Mouse (Mus musculus) heart, adult 2 months (tissue): ENCODE data around the gene Nampt. TPM values are rescaled to one million over a fixed set of nuclear protein-coding genes. Genes with fewer than 3 reads are reported as not detected.

Experiments used
- DNase-seq, 2 experiments: peaks; one replicate each; pipeline ENCODE4 v3.0.0; 2021
- H3K27ac ChIP-seq: fragments of 200-600 bp; 2 replicates; pipeline ENCODE4 v1.8.1; 2022
- H3K27me3 ChIP-seq: fragments of 200-500 bp; 2 replicates; pipeline ENCODE4 v1.6.1; 2012; ENCODE audit warnings: mild to moderate bottlenecking, low read length, inconsistent platforms, mixed read lengths; ENCODE audit not compliant: control insufficient read depth, insufficient read depth
- H3K36me3 ChIP-seq: fragments of 200-500 bp; 2 replicates; pipeline ENCODE4 v1.6.1; 2012; ENCODE audit warnings: low read length, inconsistent platforms; ENCODE audit not compliant: control insufficient read depth, insufficient read depth
- H3K4me1 ChIP-seq: fragments of 200-500 bp; 2 replicates; pipeline ENCODE4 v1.6.1; 2011; ENCODE audit warnings: low read length; ENCODE audit not compliant: control insufficient read depth, insufficient read depth
- H3K4me3 ChIP-seq: fragments of 200-600 bp; 2 replicates; pipeline ENCODE4 v1.8.1; 2022
- H3K79me2 ChIP-seq: fragments of 200-500 bp; replicated peaks from 2 replicates; pipeline ENCODE4 v1.6.1; 2012; ENCODE audit warnings: mild to moderate bottlenecking, inconsistent platforms, low read length, moderate library complexity, mixed read lengths; ENCODE audit not compliant: control insufficient read depth, insufficient read depth
- H3K9ac ChIP-seq: fragments of 200-500 bp; 2 replicates; pipeline ENCODE4 v1.6.1; 2012; ENCODE audit warnings: low read depth, mild to moderate bottlenecking, control low read depth, inconsistent platforms, low read length, mixed read lengths
- CTCF ChIP-seq: fragments of 200-600 bp; IDR thresholded peaks from 2 replicates; pipeline ENCODE4 v1.8.1; 2022; ENCODE audit warnings: antibody characterized with exemption, mild to moderate bottlenecking, moderate library complexity
- EP300 ChIP-seq: fragments of 200-500 bp; IDR thresholded peaks from 2 replicates; pipeline ENCODE4 v1.6.1; 2011; ENCODE audit warnings: low read depth, low read length, control low read depth; ENCODE audit not compliant: insufficient read depth
- POLR2A ChIP-seq: fragments of 200-500 bp; IDR thresholded peaks from 2 replicates; pipeline ENCODE4 v1.6.1; 2011; ENCODE audit warnings: mild to moderate bottlenecking, low read depth, low read length, control low read depth; ENCODE audit not compliant: insufficient read depth
- WGBS: fragments of 180-500 bp; shearing (Covaris S2); methylation state at CpG from one replicate; pipeline ENCODE4 v1.1.7; 2018; 5-methylcytosine and 5-hydroxymethylcytosine counted together
- intact Hi-C: fragments of 180-260 bp; cut with DNase I; formaldehyde crosslinking; loops from one replicate; pipeline ENCODE4 v1.15.1; 2025
- long read RNA-seq: library from polyadenylated mRNA; stranded (forward); transcript quantifications from one replicate; pipeline ENCODE4 v2.0.0, GENCODE M21; 2021
- polyA plus RNA-seq: library from polyadenylated mRNA; depleted of rRNA; stranded (reverse); fragments of >200 nt; gene quantifications from 2 replicates; pipeline ENCODE4 v1.2.3, GENCODE M21; 2012; rRNA removed
- total RNA-seq, 2 experiments: library from RNA; stranded (reverse); gene quantifications; 2 replicates each; pipeline ENCODE4 v1.2.3; 2021

Nampt gene
- total RNA-seq (100 to 1,000 TPM; 115 to 153 TPM), polyA plus RNA-seq (37.2 and 79.2 TPM in 2 replicates)
- long read RNA-seq, full-length matches to known transcripts = 63 of 78 reads
- long read RNA-seq, partial matches to known transcripts = 11 of 78 reads
- long read RNA-seq, other reads (novel, unspliced or antisense) = 4 of 78 reads

DNA sequence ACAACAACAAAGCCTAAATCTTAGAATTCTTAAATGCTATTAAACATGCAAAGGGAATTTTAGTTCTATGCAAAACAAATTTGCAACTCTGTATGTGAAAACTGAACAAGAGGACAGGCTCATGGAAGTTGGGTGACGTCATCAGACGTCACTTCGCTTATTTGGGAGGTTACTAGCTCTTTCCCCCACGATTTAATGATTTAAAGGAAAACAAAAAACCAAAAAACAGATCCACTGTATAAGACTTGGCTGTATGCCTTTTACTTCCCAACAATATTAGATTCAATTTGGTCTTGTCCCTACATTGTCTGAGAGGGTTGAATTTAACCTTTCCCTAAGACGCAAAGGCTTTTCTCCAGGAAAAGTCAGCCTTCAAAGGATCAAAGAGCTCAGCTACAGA, at the start of gene Nampt:
TSS of gene Nampt (plus strand) at position 130 of the 400 bp plus-strand sequence.
- Histone ChIP-seq H3K4me1 (peaks cover 4% of the 10 kb centered on the region), H3K79me2 (no peaks in the 10 kb centered on the region), H3K27me3 (no peaks in the 10 kb centered on the region), H3K36me3 (peaks cover 14% of the 10 kb centered on the region), H3K4me3 (peak within 1 kb of the TSS; percentile 99), H3K27ac (peak within 1 kb of the TSS; percentile 98), H3K9ac (peak within 1 kb of the TSS; percentile 83)
- TF ChIP-seq CTCF = no peak
- no peak for TF ChIP-seq EP300
- TF ChIP-seq POLR2A = no peak
- intact Hi-C loops = no loop called here
- 10% methylated on average over 5 of the region's 5 CpGs for WGBS
- no peak for DNase-seq

DNA sequence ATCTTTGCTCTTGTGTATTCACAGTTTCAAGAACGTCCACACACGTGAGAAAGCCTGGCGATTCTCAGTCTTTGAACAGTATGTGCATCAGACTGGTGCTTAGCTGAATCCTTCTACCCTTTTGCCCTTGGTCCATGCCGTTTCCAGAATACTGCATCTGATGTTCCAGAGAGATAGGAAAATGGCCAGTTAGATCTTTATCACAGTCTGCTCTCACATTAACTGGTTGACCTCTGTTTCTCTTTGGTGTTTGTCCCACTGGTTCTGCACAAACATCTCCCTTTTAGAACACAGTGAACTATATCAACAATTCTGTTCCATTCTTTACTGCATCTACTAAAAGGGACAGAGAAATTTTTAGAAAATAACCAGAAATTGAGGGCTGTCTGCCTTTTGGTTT, 48.6 kb upstream of the Nampt start:
- Histone ChIP-seq H3K27me3 (no peaks in the 10 kb centered on the region), H3K9ac (no peak overlapping the region), H3K4me3 (no peak overlapping the region), H3K4me1 (peaks cover 5% of the 10 kb centered on the region), H3K79me2 (no peaks in the 10 kb centered on the region), H3K36me3 (peaks cover 5% of the 10 kb centered on the region), H3K27ac (no peak overlapping the region)
- no peak for DNase-seq
- no peak for TF ChIP-seq EP300
- TF ChIP-seq POLR2A = no peak
- TF ChIP-seq CTCF = no peak
- intact Hi-C loops = no loop called here
- 83% methylated on average over 4 of the region's 4 CpGs for WGBS

DNA sequence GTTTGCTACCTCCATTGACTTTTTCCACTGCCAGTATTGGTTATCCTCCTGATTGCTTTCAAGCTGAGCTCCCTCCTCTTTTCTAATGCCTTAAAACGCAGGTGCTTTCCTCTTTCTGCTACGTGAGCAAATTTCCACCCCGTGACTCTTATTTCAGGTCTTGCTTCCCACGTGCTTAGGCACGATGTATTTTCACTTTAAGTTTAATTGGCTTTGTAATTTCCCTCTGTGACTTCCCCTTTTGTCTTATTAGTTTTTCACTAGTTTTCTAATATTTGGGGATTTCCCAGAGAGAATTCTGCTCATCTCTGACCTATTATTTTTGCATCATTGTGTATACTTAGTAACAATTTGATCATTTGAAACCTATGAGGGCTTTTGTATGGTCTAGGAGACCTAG, 44.8 kb upstream of the Nampt start:
- Histone ChIP-seq H3K4me3 (no peak overlapping the region), H3K4me1 (no peaks in the 10 kb centered on the region), H3K79me2 (no peaks in the 10 kb centered on the region), H3K36me3 (no peaks in the 10 kb centered on the region), H3K9ac (no peak overlapping the region), H3K27ac (no peak overlapping the region), H3K27me3 (no peaks in the 10 kb centered on the region)
- DNase-seq = no peak
- WGBS = 76% methylated on average over 5 of the region's 5 CpGs
- TF ChIP-seq EP300 (no peak), CTCF (no peak)
- intact Hi-C loops = no loop called here

DNA sequence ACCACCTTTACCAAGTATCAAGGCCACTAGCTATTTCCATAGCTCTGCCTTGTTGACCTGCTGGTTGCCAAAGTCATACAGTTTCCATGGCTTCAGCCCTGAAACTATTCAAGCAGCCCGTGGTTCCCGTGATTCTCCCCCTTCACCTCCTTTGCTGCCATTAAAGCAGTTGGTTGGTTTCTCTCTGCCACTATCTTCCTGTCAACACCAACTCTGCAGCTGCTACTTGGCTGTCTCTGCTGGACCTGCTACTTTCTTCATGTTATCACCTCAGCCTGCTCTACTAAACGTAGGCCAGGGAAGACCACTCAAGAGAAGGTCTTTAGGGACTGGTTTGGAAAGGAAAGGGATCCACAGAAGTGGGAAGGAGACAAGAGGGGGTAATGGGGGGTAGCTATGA, 30.3 kb upstream of the Nampt start:
- intact Hi-C loops = no loop called here
- H3K27me3 ChIP-seq = no peaks in the 10 kb centered on the region
- 24% methylated on average over 3 of the region's 3 CpGs for WGBS
- peak in 1 of 2 experiments; percentile 13 for DNase-seq
- no peaks in the 10 kb centered on the region for H3K36me3 ChIP-seq
- no peak overlapping the region for H3K9ac ChIP-seq
- no peaks in the 10 kb centered on the region for H3K79me2 ChIP-seq
- peaks cover 1% of the 10 kb centered on the region; the same call in 1 of the 2 replicates for H3K4me1 ChIP-seq
- TF ChIP-seq POLR2A (no peak), EP300 (peak; percentile 27; the same call in 1 of the 2 replicates)
- no peak overlapping the region for H3K27ac ChIP-seq
- no peak overlapping the region for H3K4me3 ChIP-seq

DNA sequence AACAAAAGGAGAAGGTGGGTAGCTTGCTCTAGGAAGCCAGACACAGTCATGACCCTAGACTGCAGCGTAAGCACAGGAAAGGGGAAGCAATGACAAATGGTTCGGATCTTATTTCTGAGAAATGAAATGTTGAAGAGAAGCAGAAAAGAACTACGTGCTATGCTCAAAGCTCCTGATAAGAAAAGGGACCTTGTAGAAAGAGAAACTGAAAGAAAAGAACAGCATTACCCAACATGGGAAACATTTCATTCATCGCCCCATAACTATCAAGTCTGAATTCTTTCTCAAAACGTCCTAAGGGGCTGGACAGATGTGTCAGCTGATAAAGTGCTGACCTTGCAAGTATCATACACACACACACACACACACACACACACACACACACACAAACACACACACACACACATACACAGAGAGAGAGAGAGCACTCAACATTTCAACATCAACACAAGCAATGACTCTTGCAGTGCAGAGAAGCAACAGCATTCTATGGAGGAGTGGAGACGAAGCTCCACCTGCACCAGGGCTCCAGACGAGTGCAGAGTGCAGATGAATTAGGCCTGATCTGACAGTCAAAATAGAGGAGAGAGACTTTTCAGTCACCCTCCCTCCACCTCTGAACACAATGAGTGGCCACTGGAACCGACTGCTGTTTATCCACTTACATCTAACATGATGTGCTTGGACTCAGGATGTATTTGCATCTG, 23.4 kb upstream of the Nampt start:
- TF ChIP-seq EP300 = no peak
- no peak for TF ChIP-seq POLR2A
- TF ChIP-seq CTCF = no peak
- Histone ChIP-seq H3K4me3 (no peak overlapping the region), H3K4me1 (no peaks in the 10 kb centered on the region; the same call in 1 of the 2 replicates), H3K36me3 (no peaks in the 10 kb centered on the region), H3K27me3 (no peaks in the 10 kb centered on the region), H3K27ac (no peak overlapping the region), H3K79me2 (no peaks in the 10 kb centered on the region), H3K9ac (no peak overlapping the region)
- WGBS = 47% methylated on average over 8 of the region's 8 CpGs
- intact Hi-C loops = no loop called here
- no peak for DNase-seq

DNA sequence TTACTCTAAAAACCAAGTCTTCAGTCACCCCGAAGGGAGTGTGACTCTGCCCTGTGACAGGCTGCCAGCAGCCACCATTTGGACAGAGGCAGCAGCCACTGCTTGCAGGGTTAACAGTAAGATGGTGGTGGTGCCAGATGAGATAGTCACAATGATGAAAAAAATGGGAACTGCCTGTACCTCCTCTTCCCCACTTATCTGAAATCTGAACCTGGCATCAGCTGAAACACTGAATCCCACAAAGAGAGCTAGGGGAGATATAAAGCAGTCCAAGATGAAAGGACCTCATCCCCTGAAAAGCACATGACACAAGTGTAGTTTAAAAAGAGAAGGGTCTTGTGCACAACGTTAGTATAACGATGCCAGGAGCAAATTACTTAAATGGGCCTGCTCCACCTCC, 21.9 kb upstream of the Nampt start:
- WGBS = 64% methylated on average over 3 of the region's 3 CpGs
- H3K4me3 ChIP-seq = no peak overlapping the region
- H3K36me3 ChIP-seq = no peaks in the 10 kb centered on the region
- no peaks in the 10 kb centered on the region for H3K79me2 ChIP-seq
- TF ChIP-seq POLR2A (no peak), EP300 (no peak), CTCF (no peak)
- no peaks in the 10 kb centered on the region; the same call in 1 of the 2 replicates for H3K4me1 ChIP-seq
- no peak for DNase-seq
- H3K9ac ChIP-seq = no peak overlapping the region
- H3K27me3 ChIP-seq = no peaks in the 10 kb centered on the region
- intact Hi-C loops = no loop called here
- no peak overlapping the region for H3K27ac ChIP-seq
